Mouse (Mus musculus): ENCODE results near the gene Gm28035. TPM values are rescaled to one million over a fixed set of nuclear protein-coding genes. Genes with fewer than 3 reads are reported as not detected.

Gm28035 gene
- polyA plus RNA-seq, 1 experiment from 2014 or later: 0.20 TPM

GRCm38 (mm10) chr2:30203439-30203838 is 36.9 kb upstream of the Gm28035 start:
- DNase-seq (ENCODE audit: low spot score) (no peak), ATAC-seq (replicated peaks; ENCODE audit: low FRiP score, low read depth) (no peak)

GRCm38 (mm10) chr2:30205255-30205628 is 35.1 kb upstream of the Gm28035 start:
- peak overlapping the region; percentile 69 for H3K27ac ChIP-seq
- H3K4me1 ChIP-seq (replicated peaks; ENCODE audit: insufficient read depth, low read length): peaks cover 13% of the 10 kb centered on the region; the same call in 1 of the 2 replicates
- TF ChIP-seq CTCF (IDR thresholded peaks at IDR 0.05; ENCODE audit: low read depth): no peak
- DNase-seq (ENCODE audit: low spot score) (peak; percentile 58), ATAC-seq (replicated peaks; ENCODE audit: low FRiP score, low read depth) (no peak)
- no peaks in the 10 kb centered on the region for H3K36me3 ChIP-seq (ENCODE audit: insufficient read depth, low read length)
- H3K4me3 ChIP-seq (replicated peaks; ENCODE audit: low read depth, low read length): peak overlapping the region; percentile 74
- peak overlapping the region; percentile 71 for H3K9ac ChIP-seq (ENCODE audit: low read depth, low read length)
- WGBS: under 1% methylated on average over 13 of the region's 13 CpGs
- no peaks in the 10 kb centered on the region for H3K27me3 ChIP-seq (ENCODE audit: insufficient read depth, low read length)
- no peaks in the 10 kb centered on the region for H3K9me3 ChIP-seq (replicated peaks; ENCODE audit: low read length)
- peak overlapping the region; percentile 93 for H3K4me2 ChIP-seq (ENCODE audit: low read length)

More at GRCm38 (mm10) chr2:30203439-30203838, 36.9 kb upstream of the Gm28035 start:
- H3K4me1 ChIP-seq (replicated peaks; ENCODE audit: insufficient read depth, low read length): peaks cover 13% of the 10 kb centered on the region; the same call in 1 of the 2 replicates
- H3K9ac ChIP-seq (ENCODE audit: low read depth, low read length): no peak overlapping the region
- H3K4me2 ChIP-seq (ENCODE audit: low read length): no peak overlapping the region
- peak; percentile 57 for TF ChIP-seq CTCF (IDR thresholded peaks at IDR 0.05; ENCODE audit: low read depth)
- WGBS: 69% methylated on average over 7 of the region's 7 CpGs
- H3K9me3 ChIP-seq (replicated peaks; ENCODE audit: low read length): no peaks in the 10 kb centered on the region
- H3K27me3 ChIP-seq (ENCODE audit: insufficient read depth, low read length): no peaks in the 10 kb centered on the region
- no peak overlapping the region for H3K4me3 ChIP-seq (replicated peaks; ENCODE audit: low read depth, low read length)
- no peak overlapping the region for H3K27ac ChIP-seq
- no peaks in the 10 kb centered on the region for H3K36me3 ChIP-seq (ENCODE audit: insufficient read depth, low read length)

- 0% methylated on average over 44 of the region's 44 CpGs for WGBS
- peak; percentile 93 for ATAC-seq (replicated peaks; ENCODE audit: low FRiP score, low read depth)
- no peak for TF ChIP-seq CTCF (IDR thresholded peaks at IDR 0.05; ENCODE audit: low read depth)
- Histone ChIP-seq H3K9ac (ENCODE audit: low read depth, low read length) (peak within 1 kb of the TSS; percentile 71), H3K27ac (peak within 1 kb of the TSS; percentile 69), H3K4me2 (ENCODE audit: low read length) (peak within 1 kb of the TSS; percentile 93), H3K27me3 (ENCODE audit: insufficient read depth, low read length) (no peaks in the 10 kb centered on the region), H3K36me3 (ENCODE audit: insufficient read depth, low read length) (no peaks in the 10 kb centered on the region), H3K4me1 (replicated peaks; ENCODE audit: insufficient read depth, low read length) (peaks cover 13% of the 10 kb centered on the region; the same call in 1 of the 2 replicates), H3K4me3 (replicated peaks; ENCODE audit: low read depth, low read length) (peak within 1 kb of the TSS; percentile 74), H3K9me3 (replicated peaks; ENCODE audit: low read length) (no peaks in the 10 kb centered on the region)
- peak; percentile 98 for DNase-seq (ENCODE audit: low spot score)
Observed at GRCm38 (mm10) chr2:30205629-30206357, 34.6 kb upstream of the Gm28035 start, which contains the start of gene Kyat1. TSS of gene Kyat1 (minus strand) at chr2:30205847.

GRCm38 (mm10) chr2:30207401-30207800 is 33.0 kb upstream of the Gm28035 start:
- TF ChIP-seq CTCF (IDR thresholded peaks at IDR 0.05; ENCODE audit: low read depth): no peak
- H3K9me3 ChIP-seq (replicated peaks; ENCODE audit: low read length): no peaks in the 10 kb centered on the region
- no peak for ATAC-seq (replicated peaks; ENCODE audit: low FRiP score, low read depth)

GRCm38 (mm10) chr2:30207886-30208285 is 32.5 kb upstream of the Gm28035 start:
- Histone ChIP-seq H3K36me3 (ENCODE audit: insufficient read depth, low read length) (no peaks in the 10 kb centered on the region), H3K4me2 (ENCODE audit: low read length) (no peak overlapping the region), H3K4me1 (replicated peaks; ENCODE audit: insufficient read depth, low read length) (peaks cover 13% of the 10 kb centered on the region; the same call in 1 of the 2 replicates), H3K4me3 (replicated peaks; ENCODE audit: low read depth, low read length) (no peak overlapping the region), H3K27me3 (ENCODE audit: insufficient read depth, low read length) (no peaks in the 10 kb centered on the region), H3K27ac (no peak overlapping the region), H3K9ac (ENCODE audit: low read depth, low read length) (no peak overlapping the region), H3K9me3 (replicated peaks; ENCODE audit: low read length) (no peaks in the 10 kb centered on the region)
- TF ChIP-seq CTCF (IDR thresholded peaks at IDR 0.05; ENCODE audit: low read depth): no peak
- DNase-seq (ENCODE audit: low spot score) (no peak), ATAC-seq (replicated peaks; ENCODE audit: low FRiP score, low read depth) (no peak)
- 72% methylated on average over 5 of the region's 5 CpGs for WGBS

More at GRCm38 (mm10) chr2:30207401-30207800, 33.0 kb upstream of the Gm28035 start:
- Histone ChIP-seq H3K9ac (ENCODE audit: low read depth, low read length) (no peak overlapping the region), H3K4me3 (replicated peaks; ENCODE audit: low read depth, low read length) (no peak overlapping the region), H3K4me2 (ENCODE audit: low read length) (no peak overlapping the region), H3K27me3 (ENCODE audit: insufficient read depth, low read length) (no peaks in the 10 kb centered on the region), H3K27ac (no peak overlapping the region), H3K4me1 (replicated peaks; ENCODE audit: insufficient read depth, low read length) (peaks cover 13% of the 10 kb centered on the region; the same call in 1 of the 2 replicates), H3K36me3 (ENCODE audit: insufficient read depth, low read length) (no peaks in the 10 kb centered on the region)
- DNase-seq (ENCODE audit: low spot score): no peak
- 83% methylated on average over 4 of the region's 4 CpGs for WGBS

- Histone ChIP-seq H3K27me3 (ENCODE audit: insufficient read depth, low read length) (no peaks in the 10 kb centered on the region), H3K9me3 (replicated peaks; ENCODE audit: low read length) (no peaks in the 10 kb centered on the region), H3K4me2 (ENCODE audit: low read length) (no peak overlapping the region), H3K4me1 (replicated peaks; ENCODE audit: insufficient read depth, low read length) (0 out of 2 replicates have a peak, but pooled peaks cover 2% of the 10 kb centered on the region), H3K4me3 (replicated peaks; ENCODE audit: low read depth, low read length) (no peak overlapping the region), H3K27ac (no peak overlapping the region), H3K9ac (ENCODE audit: low read depth, low read length) (no peak overlapping the region), H3K36me3 (ENCODE audit: insufficient read depth, low read length) (no peaks in the 10 kb centered on the region)
- DNase-seq (ENCODE audit: low spot score): no peak
- no peak for TF ChIP-seq CTCF (IDR thresholded peaks at IDR 0.05; ENCODE audit: low read depth)
- ATAC-seq (replicated peaks; ENCODE audit: low FRiP score, low read depth): no peak
- 69% methylated on average over 6 of the region's 6 CpGs for WGBS
Observed at GRCm38 (mm10) chr2:30211408-30212168, 28.8 kb upstream of the Gm28035 start.
